Mouse (Mus musculus): ENCODE data around the gene Batf. TPM values are rescaled to one million over a fixed set of nuclear protein-coding genes. Genes with fewer than 3 reads are reported as not detected.

The Batf gene
- polyA plus RNA-seq, 1 experiment from 2014 or later: 2.5 TPM

- Histone ChIP-seq H3K9me3 (ENCODE audit: low read depth, low read length) (no peaks in the 10 kb centered on the region), H3K9ac (peak within 1 kb of the TSS; percentile 54), H3K4me2 (peak within 1 kb of the TSS; percentile 99), H3K4me1 (ENCODE audit: insufficient read depth) (no peaks in the 10 kb centered on the region; the same call in 1 of the 2 replicates), H3K4me3 (ENCODE audit: low read depth, low read length) (peak within 1 kb of the TSS; percentile 50), H3K27me3 (ENCODE audit: insufficient read depth, low read length) (no peaks in the 10 kb centered on the region), H3K36me3 (ENCODE audit: insufficient read depth) (no peaks in the 10 kb centered on the region), H3K27ac (ENCODE audit: low read depth) (peak within 1 kb of the TSS; percentile 63)
- peak; percentile 89 for TF ChIP-seq CTCF (IDR thresholded peaks at IDR 0.05; ENCODE audit: low read depth)
- WGBS: under 1% methylated on average over 51 of the region's 51 CpGs
- peak; percentile 95 for ATAC-seq (ENCODE audit: insufficient read depth)
- peak; percentile 92 for DNase-seq
These were observed 59.6 kb downstream of the Batf start, which contains the start of gene Flvcr2 for GRCm38 (mm10) chr12:85745827-85746695. Gene Flvcr2 (plus strand): TSS chr12:85746539.

- H3K27ac ChIP-seq (ENCODE audit: low read depth): no peak overlapping the region
- H3K4me1 ChIP-seq (ENCODE audit: insufficient read depth): no peaks in the 10 kb centered on the region; the same call in 1 of the 2 replicates
- ATAC-seq (ENCODE audit: insufficient read depth) (peak; percentile 26; the same call in 1 of the 2 replicates), DNase-seq (no peak)
- no peak for TF ChIP-seq CTCF (IDR thresholded peaks at IDR 0.05; ENCODE audit: low read depth)
- peak overlapping the region; percentile 99 for H3K4me2 ChIP-seq
- 17% methylated on average over 21 of the region's 21 CpGs for WGBS
- H3K27me3 ChIP-seq (ENCODE audit: insufficient read depth, low read length): no peaks in the 10 kb centered on the region
- H3K9ac ChIP-seq: peak overlapping the region; percentile 54
- H3K36me3 ChIP-seq (ENCODE audit: insufficient read depth): no peaks in the 10 kb centered on the region
- H3K4me3 ChIP-seq (ENCODE audit: low read depth, low read length): peak overlapping the region; percentile 50
- H3K9me3 ChIP-seq (ENCODE audit: low read depth, low read length): no peaks in the 10 kb centered on the region
These were observed 60.3 kb downstream of the Batf start for GRCm38 (mm10) chr12:85746696-85747219.

- no peak overlapping the region for H3K4me3 ChIP-seq (ENCODE audit: low read depth, low read length)
- no peaks in the 10 kb centered on the region; the same call in 1 of the 2 replicates for H3K4me1 ChIP-seq (ENCODE audit: insufficient read depth)
- no peak for ATAC-seq (ENCODE audit: insufficient read depth)
- H3K27ac ChIP-seq (ENCODE audit: low read depth): no peak overlapping the region
- no peak for TF ChIP-seq CTCF (IDR thresholded peaks at IDR 0.05; ENCODE audit: low read depth)
- H3K9ac ChIP-seq: no peak overlapping the region
- H3K9me3 ChIP-seq (ENCODE audit: low read depth, low read length): no peaks in the 10 kb centered on the region
- 81% methylated on average over 10 of the region's 10 CpGs for WGBS
- H3K4me2 ChIP-seq: peak overlapping the region; percentile 99
- no peaks in the 10 kb centered on the region for H3K36me3 ChIP-seq (ENCODE audit: insufficient read depth)
- H3K27me3 ChIP-seq (ENCODE audit: insufficient read depth, low read length): no peaks in the 10 kb centered on the region
- DNase-seq: no peak
These were observed 60.9 kb downstream of the Batf start for GRCm38 (mm10) chr12:85747343-85747742.

GRCm38 (mm10) chr12:85749861-85750260 lies 63.4 kb downstream of the Batf start:
- 90% methylated on average over 9 of the region's 9 CpGs for WGBS
- Histone ChIP-seq H3K36me3 (ENCODE audit: insufficient read depth) (no peaks in the 10 kb centered on the region), H3K9me3 (ENCODE audit: low read depth, low read length) (no peaks in the 10 kb centered on the region), H3K4me1 (ENCODE audit: insufficient read depth) (no peaks in the 10 kb centered on the region; the same call in 1 of the 2 replicates), H3K9ac (no peak overlapping the region), H3K4me3 (ENCODE audit: low read depth, low read length) (no peak overlapping the region), H3K27me3 (ENCODE audit: insufficient read depth, low read length) (no peaks in the 10 kb centered on the region), H3K27ac (ENCODE audit: low read depth) (no peak overlapping the region), H3K4me2 (no peak overlapping the region)
- DNase-seq (no peak), ATAC-seq (ENCODE audit: insufficient read depth) (no peak)
- TF ChIP-seq CTCF (IDR thresholded peaks at IDR 0.05; ENCODE audit: low read depth): no peak

- no peak for DNase-seq
- H3K9ac ChIP-seq: no peak overlapping the region
- H3K4me1 ChIP-seq (ENCODE audit: insufficient read depth): no peaks in the 10 kb centered on the region
- no peak for ATAC-seq (ENCODE audit: insufficient read depth)
- H3K27me3 ChIP-seq (ENCODE audit: insufficient read depth, low read length): no peaks in the 10 kb centered on the region
- H3K36me3 ChIP-seq (ENCODE audit: insufficient read depth): no peaks in the 10 kb centered on the region
- H3K4me2 ChIP-seq: no peak overlapping the region
- H3K27ac ChIP-seq (ENCODE audit: low read depth): no peak overlapping the region
- no peaks in the 10 kb centered on the region for H3K9me3 ChIP-seq (ENCODE audit: low read depth, low read length)
- TF ChIP-seq CTCF (IDR thresholded peaks at IDR 0.05; ENCODE audit: low read depth): no peak
- 78% methylated on average over 6 of the region's 6 CpGs for WGBS
- H3K4me3 ChIP-seq (ENCODE audit: low read depth, low read length): no peak overlapping the region
These were observed 65.6 kb downstream of the Batf start for GRCm38 (mm10) chr12:85752116-85752515.

- no peak overlapping the region for H3K4me3 ChIP-seq (ENCODE audit: low read depth, low read length)
- WGBS: 50% methylated on average over 2 of the region's 2 CpGs
These were observed 66.8 kb downstream of the Batf start for GRCm38 (mm10) chr12:85753223-85753622.

GRCm38 (mm10) chr12:85754611-85755265 lies 68.3 kb downstream of the Batf start:
- Histone ChIP-seq H3K27me3 (ENCODE audit: insufficient read depth, low read length) (no peaks in the 10 kb centered on the region), H3K9ac (no peak overlapping the region), H3K9me3 (ENCODE audit: low read depth, low read length) (no peaks in the 10 kb centered on the region), H3K4me2 (no peak overlapping the region), H3K4me1 (ENCODE audit: insufficient read depth) (no peaks in the 10 kb centered on the region), H3K36me3 (ENCODE audit: insufficient read depth) (no peaks in the 10 kb centered on the region), H3K27ac (ENCODE audit: low read depth) (no peak overlapping the region), H3K4me3 (ENCODE audit: low read depth, low read length) (no peak overlapping the region)
- 34% methylated on average over 5 of the region's 5 CpGs for WGBS
- TF ChIP-seq CTCF (IDR thresholded peaks at IDR 0.05; ENCODE audit: low read depth): no peak
- ATAC-seq (ENCODE audit: insufficient read depth) (no peak), DNase-seq (no peak)

More at GRCm38 (mm10) chr12:85753223-85753622, 66.8 kb downstream of the Batf start:
- no peak for DNase-seq
- Histone ChIP-seq H3K9me3 (ENCODE audit: low read depth, low read length) (no peaks in the 10 kb centered on the region), H3K4me1 (ENCODE audit: insufficient read depth) (no peaks in the 10 kb centered on the region), H3K4me2 (no peak overlapping the region), H3K9ac (no peak overlapping the region), H3K27ac (ENCODE audit: low read depth) (no peak overlapping the region), H3K27me3 (ENCODE audit: insufficient read depth, low read length) (no peaks in the 10 kb centered on the region), H3K36me3 (ENCODE audit: insufficient read depth) (no peaks in the 10 kb centered on the region)
- no peak for TF ChIP-seq CTCF (IDR thresholded peaks at IDR 0.05; ENCODE audit: low read depth)
- ATAC-seq (ENCODE audit: insufficient read depth): no peak

Data from lung, embryonic 14.5 days (tissue).